9 mouse cellular contexts compared by ENCODE assay signal in the genomic region with DNA sequence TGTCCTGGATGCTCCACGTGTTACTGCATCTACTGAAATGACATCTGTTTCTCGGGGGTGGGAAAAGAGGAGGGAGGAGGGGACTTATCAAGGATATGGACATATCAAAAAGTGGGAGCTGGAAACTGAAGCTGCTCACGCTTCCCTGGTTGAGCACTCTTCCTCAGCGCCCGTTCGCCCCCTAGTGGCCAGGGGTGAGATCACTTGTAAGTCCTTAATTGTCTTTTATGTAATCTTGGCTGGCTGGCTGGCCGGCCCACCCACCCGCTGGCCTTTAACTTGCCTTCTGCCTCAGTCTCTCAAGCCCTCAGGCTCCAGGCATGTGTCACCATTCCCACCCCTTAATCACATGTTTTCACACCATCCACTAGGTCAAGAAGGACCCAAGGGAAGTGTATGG. TPM values are rescaled to one million over a fixed set of nuclear protein-coding genes. Genes with fewer than 3 reads are reported as not detected.
A peak's percentile ranks its signal among the peaks of the same experiment; 100 is the strongest.
DNase-seq lines count a peak whose midpoint lies in the region; ATAC-seq and TF ChIP-seq lines count a peak whose summit lies in the region.
"Had no signal": no experiment of that assay in that cellular context is flagged by ENCODE, and none has a peak within 500 bp of the region (broad histone marks: within the 10 kb centered on the region; RNA-seq: fewer than 3 reads in every experiment).

No protein-coding gene starts in this region.

- TF ChIP-seq CTCF in E14TG2a.4 (conservative IDR thresholded peaks at IDR 0.05; ENCODE audit: low read length) = peak; percentile 74
- TF ChIP-seq CTCF in layer of hippocampus, adult 2 months (conservative IDR thresholded peaks at IDR 0.05) = peak; percentile 96

- H3K27me3 ChIP-seq in E14TG2a.4 (ENCODE audit: insufficient read depth, low read length) = peaks cover 4% of the 10 kb centered on the region; the same call in 1 of the 2 replicates
- H3K27me3 ChIP-seq: liver, embryonic 15.5 days had no signal

- H3K36me3 ChIP-seq in E14TG2a.4 (ENCODE audit: insufficient read depth, low read length) = peaks cover 69% of the 10 kb centered on the region

- no peaks in the 10 kb centered on the region for H3K9me3 ChIP-seq in E14TG2a.4 (ENCODE audit: low read length)
- H3K9me3 ChIP-seq: liver, embryonic 15.5 days had no signal

- no peak overlapping the region for H3K4me3 ChIP-seq in E14TG2a.4 (replicated peaks; ENCODE audit: low read length)
- H3K4me3 ChIP-seq in layer of hippocampus, adult 2 months = no peak overlapping the region
- H3K4me3 ChIP-seq: liver, embryonic 15.5 days had no signal

- H3K27ac ChIP-seq in layer of hippocampus, adult 2 months = peak overlapping the region; percentile 70
- H3K27ac ChIP-seq: liver, embryonic 15.5 days had no signal

- peak; percentile 93 for DNase-seq in adrenal gland, postnatal 10 days
- DNase-seq in embryo, embryonic 11 days = peak; percentile 90
- peak; percentile 88 to 93 for DNase-seq in layer of hippocampus, adult 2 months (ENCODE audit: low spot score in 2 of 2)
- peak; percentile 94 for DNase-seq in lung, postnatal 14 days
- DNase-seq in right cerebral cortex, postnatal 10 days (ENCODE audit: low spot score in 2 of 2) = peak; percentile 83 to 92
- DNase-seq in urinary bladder, postnatal 25 days (ENCODE audit: low spot score) = peak; percentile 91

- peak; percentile 72 for ATAC-seq in granulocyte monocyte progenitor cell, adult 5-6 weeks (replicated peaks; ENCODE audit: poor library complexity, severe bottlenecking)

- peaks cover 66% of the 10 kb centered on the region for H3K4me1 ChIP-seq in E14TG2a.4 (replicated peaks; ENCODE audit: low read depth, low read length)

RNA-seq across cellular contexts. Expression of gene Agap3, which starts 34.1 kb away (rescaled TPM):
- total RNA-seq in adrenal gland, postnatal 10 days (2021) = 10 to 100 TPM; 67.6 to 72.2 TPM
- total RNA-seq in granulocyte monocyte progenitor cell, adult 5-6 weeks (2014; fragmentation: Nextera tagmentation) = 21.5 and 26.8 TPM in 2 replicates
- total RNA-seq in granulocyte monocyte progenitor cell, adult 5-6 weeks (2017) = 19.4 and 31.8 TPM in 2 replicates
- 100 to 1,000 TPM; 651 to 655 TPM for total RNA-seq in layer of hippocampus, adult 2 months (2021)

RNA-seq across cellular contexts. Expression of gene Tmub1, which starts 38.4 kb away (rescaled TPM):
- total RNA-seq in adrenal gland, postnatal 10 days (2021) = 10 to 100 TPM in 1 of 2 experiments, 1 to 10 TPM in 1; 9.1 to 10.5 TPM
- total RNA-seq in granulocyte monocyte progenitor cell, adult 5-6 weeks (2014; fragmentation: Nextera tagmentation) = 6.4 and 18.7 TPM in 2 replicates
- total RNA-seq in granulocyte monocyte progenitor cell, adult 5-6 weeks (2017) = 8.8 and 11.1 TPM in 2 replicates
- total RNA-seq in layer of hippocampus, adult 2 months (2021) = 10 to 100 TPM; 22.2 to 22.5 TPM

RNA-seq across cellular contexts. Expression of gene Gbx1, which starts 40.9 kb away (rescaled TPM):
- total RNA-seq in adrenal gland, postnatal 10 days (2021) = under 1 TPM in 1 of 2 experiments, not detected in 1; 0.09 TPM
- total RNA-seq in granulocyte monocyte progenitor cell, adult 5-6 weeks (2014; fragmentation: Nextera tagmentation) = not detected in 2 replicates
- total RNA-seq in granulocyte monocyte progenitor cell, adult 5-6 weeks (2017) = not detected in 2 replicates
- total RNA-seq in layer of hippocampus, adult 2 months (2021) = under 1 TPM in 1 of 2 experiments, not detected in 1; 0.10 TPM

RNA-seq across cellular contexts. Expression of gene Fastk, which starts 41.0 kb away (rescaled TPM):
- total RNA-seq in adrenal gland, postnatal 10 days (2021) = 100 to 1,000 TPM; 129 to 172 TPM
- total RNA-seq in granulocyte monocyte progenitor cell, adult 5-6 weeks (2014; fragmentation: Nextera tagmentation) = 53.8 and 75.7 TPM in 2 replicates
- 15.9 and 23.3 TPM in 2 replicates for total RNA-seq in granulocyte monocyte progenitor cell, adult 5-6 weeks (2017)
- 100 to 1,000 TPM; 127 to 130 TPM for total RNA-seq in layer of hippocampus, adult 2 months (2021)

RNA-seq across cellular contexts. Expression of gene Asb10, which starts 54.7 kb away (rescaled TPM):
- 1 to 10 TPM; 1.0 to 6.2 TPM for total RNA-seq in adrenal gland, postnatal 10 days (2021)
- not detected in 2 replicates for total RNA-seq in granulocyte monocyte progenitor cell, adult 5-6 weeks (2014; fragmentation: Nextera tagmentation)
- not detected in 2 replicates for total RNA-seq in granulocyte monocyte progenitor cell, adult 5-6 weeks (2017)
- total RNA-seq in layer of hippocampus, adult 2 months (2021) = under 1 TPM in 1 of 2 experiments, not detected in 1; 0.31 TPM

Comparison
In these comparisons a context has a peak if more than half of its experiments do, and no peak if none do; other contexts are left out.
1. RNA of gene Agap3, which starts 34.1 kb away (total RNA-seq): 651 to 655 TPM in layer of hippocampus, adult 2 months; 67.6 to 72.2 TPM in adrenal gland, postnatal 10 days and 19.4 to 31.8 TPM in granulocyte monocyte progenitor cell, adult 5-6 weeks; every median in the first group is over 4 times any median in the second.
2. Peak in every context shown above with its lines, with median percentiles within 50 percentile points of each other: DNase-seq.